Mouse (Mus musculus): ENCODE measurements around the gene Wfdc21.

The Wfdc21 gene

DNA sequence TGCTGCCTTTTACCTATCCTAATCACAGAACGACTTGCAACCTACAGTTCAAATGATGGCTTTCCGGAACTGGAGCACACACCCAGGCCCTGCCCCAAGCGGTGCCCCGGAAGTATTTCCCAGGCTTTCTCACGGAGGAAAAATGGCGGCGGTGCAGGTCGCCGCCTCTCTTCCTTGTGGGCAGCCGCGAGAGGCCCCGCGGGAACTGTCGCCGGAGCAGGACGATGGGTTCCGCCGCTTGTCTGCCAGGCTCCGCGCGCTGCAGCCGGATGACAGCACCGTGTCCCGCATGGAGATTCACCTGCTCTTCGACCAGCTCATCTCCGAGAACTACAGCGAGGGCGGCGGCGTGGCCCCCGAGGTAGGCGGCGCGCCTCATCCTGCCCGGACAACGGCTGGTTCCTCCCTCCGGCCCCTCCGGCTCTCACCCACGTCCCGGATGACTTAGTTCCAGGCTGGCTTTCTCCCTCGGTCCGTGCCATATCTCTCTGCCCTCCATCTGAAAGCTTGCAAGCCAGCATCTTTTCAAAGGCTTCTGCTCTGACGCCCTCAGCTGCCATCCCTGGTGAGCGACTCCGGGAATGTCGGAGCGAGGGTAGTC lies 6.9 kb downstream of the Wfdc21 start, which contains the start of gene Heatr6:
Gene Heatr6, plus strand, starts transcription at position 116 of the 601 bp plus-strand sequence.
- DNase-seq (ENCODE audit: low read depth, low spot score): peak; percentile 97

DNA sequence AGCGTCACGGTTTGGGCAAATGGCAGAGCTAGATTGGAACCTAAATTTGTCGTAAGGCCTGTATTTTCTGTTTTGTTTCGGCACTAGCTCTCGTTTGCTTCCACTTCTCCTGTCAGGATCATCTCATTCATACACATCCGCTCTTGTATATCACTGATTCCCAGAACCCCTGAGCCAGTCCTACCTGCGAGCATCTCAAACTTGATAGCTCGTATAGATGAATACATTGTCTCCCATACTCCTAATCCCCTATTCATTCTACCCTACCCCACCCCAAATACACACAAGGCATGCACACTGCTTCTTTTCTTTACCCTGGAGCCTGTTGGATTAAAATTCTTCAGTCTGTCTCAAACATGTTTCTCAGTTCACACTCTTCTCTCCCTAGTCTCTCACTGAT lies 7.5 kb downstream of the Wfdc21 start:
- DNase-seq (ENCODE audit: low read depth, low spot score): no peak

DNA sequence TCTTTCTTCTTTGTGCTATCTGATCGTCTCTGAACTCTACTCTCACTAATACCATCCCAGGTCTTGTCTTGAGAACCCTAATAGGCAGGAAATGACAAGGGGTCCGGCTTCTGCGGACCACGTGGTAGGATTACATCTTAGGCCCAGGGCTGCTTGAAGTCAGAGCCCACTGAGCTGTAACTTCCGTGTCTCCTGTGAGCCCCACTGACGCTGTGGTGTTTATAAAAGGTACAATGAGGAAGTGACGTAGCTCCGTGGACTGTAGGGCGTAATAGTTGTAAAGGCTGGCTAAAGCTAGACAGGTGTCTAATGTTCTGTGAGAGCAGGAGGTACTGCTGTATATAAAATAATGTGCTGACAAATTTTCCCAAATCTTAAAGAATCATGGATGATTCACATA lies 20.6 kb downstream of the Wfdc21 start:
- DNase-seq (ENCODE audit: low read depth, low spot score): no peak

DNA sequence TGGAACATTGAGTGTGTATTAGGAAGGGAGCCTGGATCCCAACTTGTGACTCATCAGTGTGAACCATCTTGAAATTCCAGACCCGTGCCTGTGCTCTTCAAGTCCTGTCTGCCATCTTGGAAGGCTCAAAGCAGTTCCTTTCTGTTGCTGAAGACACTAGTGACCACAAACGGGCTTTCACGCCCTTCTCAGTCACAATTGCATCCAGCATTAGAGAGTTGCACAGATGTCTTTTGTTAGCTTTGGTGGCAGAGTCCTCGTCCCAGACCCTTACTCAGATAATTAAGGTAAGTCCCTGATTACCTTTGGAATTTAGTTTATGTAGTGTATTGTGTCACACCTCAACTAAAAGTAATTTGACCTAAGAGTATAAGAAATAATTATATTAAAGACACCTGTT lies 22.2 kb downstream of the Wfdc21 start:
- DNase-seq (ENCODE audit: low read depth, low spot score): no peak

GRCm38 (mm10) chr11:83771014-83771413 lies 24.3 kb downstream of the Wfdc21 start:
- no peak for DNase-seq (ENCODE audit: low read depth, low spot score)

DNA sequence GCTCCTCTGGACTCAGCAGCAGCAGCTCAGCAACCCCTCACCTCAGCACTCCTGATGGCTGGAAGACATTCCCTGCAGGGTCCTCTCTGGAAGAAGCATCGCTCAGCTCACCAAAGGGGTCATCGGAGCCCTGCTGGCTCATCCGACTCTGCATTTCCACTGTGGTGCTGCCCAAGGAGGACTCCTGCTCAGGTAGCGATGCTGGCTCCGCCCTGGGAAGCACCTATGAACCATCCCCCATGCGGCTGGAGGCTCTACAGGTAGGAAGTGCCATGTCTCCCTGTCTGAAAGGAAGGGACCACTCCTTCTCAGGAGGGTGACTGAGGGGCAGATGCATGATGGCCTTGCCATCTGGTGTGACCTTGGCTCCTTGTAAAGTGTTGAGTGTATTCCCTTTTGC lies 25.6 kb downstream of the Wfdc21 start:
- DNase-seq (ENCODE audit: low read depth, low spot score): no peak

GRCm38 (mm10) chr11:83773691-83774090 lies 27.0 kb downstream of the Wfdc21 start:
- no peak for DNase-seq (ENCODE audit: low read depth, low spot score)

GRCm38 (mm10) chr11:83774324-83774723 lies 27.6 kb downstream of the Wfdc21 start:
- DNase-seq (ENCODE audit: low read depth, low spot score): no peak

DNA sequence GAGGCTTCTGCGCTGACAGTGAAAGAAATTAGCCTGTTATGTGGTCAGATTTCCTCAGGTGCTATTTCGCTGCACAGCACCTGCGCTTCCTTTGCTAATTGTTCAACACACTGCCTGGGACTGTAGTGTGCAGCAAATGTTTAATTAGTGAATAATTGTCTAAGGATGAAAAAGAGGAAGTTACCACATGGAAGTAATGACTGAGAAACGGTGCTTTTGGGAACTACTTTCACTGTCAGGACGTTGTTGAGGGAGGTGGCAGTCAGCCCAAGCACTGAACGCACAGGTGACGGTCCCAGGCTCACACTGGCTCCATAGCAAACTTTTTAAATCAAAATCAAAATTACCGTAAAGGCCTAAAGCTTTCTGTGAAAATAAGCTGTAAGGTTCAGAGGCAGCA lies 30.1 kb downstream of the Wfdc21 start:
- DNase-seq (ENCODE audit: low read depth, low spot score): no peak

- DNase-seq (ENCODE audit: low read depth, low spot score): peak; percentile 27
These were observed 37.3 kb downstream of the Wfdc21 start for GRCm38 (mm10) chr11:83783931-83784600.

- no peak for DNase-seq (ENCODE audit: low read depth, low spot score)
These were observed 37.9 kb downstream of the Wfdc21 start for GRCm38 (mm10) chr11:83784661-83785060.

GRCm38 (mm10) chr11:83785366-83785765 lies 38.6 kb downstream of the Wfdc21 start:
- DNase-seq (ENCODE audit: low read depth, low spot score): peak; percentile 75

DNA sequence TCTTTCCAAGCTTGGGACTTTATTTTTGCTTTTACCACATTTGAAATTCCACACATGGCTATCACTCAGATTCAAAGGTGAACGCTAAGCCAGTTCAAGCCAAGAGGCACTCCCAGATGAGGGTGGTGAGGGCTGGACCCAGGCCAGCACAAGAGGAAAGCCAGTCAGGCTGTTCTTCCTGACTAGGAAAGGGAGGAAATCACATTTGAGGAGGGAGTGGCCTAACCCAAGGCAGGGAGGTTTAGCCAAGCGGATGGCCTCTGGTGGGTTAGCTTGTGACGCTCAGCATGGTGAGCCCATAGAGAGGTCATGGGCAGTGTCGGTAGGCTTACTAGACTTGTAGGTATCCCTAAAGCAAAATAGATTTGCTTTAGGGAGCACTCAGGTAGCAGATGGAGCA lies 40.1 kb downstream of the Wfdc21 start:
- DNase-seq (ENCODE audit: low read depth, low spot score): no peak

- no peak for DNase-seq (ENCODE audit: low read depth, low spot score)
These were observed 40.8 kb downstream of the Wfdc21 start for GRCm38 (mm10) chr11:83787401-83788021.

DNA sequence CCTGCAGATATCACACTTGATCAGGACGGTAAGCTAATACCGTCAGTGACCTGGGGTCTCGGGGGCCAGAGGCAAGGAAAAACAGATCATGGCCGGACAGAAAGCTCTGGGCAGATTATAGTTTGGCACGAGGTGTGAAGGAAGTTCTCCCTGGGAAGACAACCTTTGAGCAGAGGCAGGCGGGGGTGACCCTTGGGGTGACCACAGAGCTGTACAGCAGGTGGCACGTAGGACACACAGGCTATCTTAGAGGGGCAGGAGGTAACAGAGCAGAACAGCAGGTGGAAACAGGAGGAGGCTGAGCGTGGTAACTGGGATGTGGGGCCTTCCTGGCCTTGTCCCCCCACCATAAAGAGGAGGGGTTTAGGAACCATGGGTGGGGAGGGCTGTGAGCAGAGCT lies 41.6 kb downstream of the Wfdc21 start:
- no peak for DNase-seq (ENCODE audit: low read depth, low spot score)

DNA sequence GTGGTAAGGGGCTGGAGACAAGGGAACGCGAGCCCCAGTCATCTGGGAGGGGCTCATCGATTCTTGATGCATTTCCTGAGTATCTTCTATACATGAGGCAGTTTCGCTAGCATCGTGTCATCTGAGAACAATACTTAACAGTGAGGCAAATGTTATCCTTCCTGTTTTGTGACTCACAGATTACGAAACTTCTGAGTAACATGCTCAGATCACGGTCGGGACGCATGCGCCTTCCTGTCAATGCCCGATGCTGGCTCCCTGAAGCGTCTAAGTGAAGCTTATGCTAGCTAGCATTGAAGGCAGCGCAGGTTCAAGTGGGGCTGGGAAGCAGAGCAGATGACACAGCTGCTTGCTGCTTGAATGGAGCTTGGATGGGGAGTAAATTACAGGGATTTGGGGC lies 42.5 kb downstream of the Wfdc21 start:
- DNase-seq (ENCODE audit: low read depth, low spot score): peak; percentile 55

DNA sequence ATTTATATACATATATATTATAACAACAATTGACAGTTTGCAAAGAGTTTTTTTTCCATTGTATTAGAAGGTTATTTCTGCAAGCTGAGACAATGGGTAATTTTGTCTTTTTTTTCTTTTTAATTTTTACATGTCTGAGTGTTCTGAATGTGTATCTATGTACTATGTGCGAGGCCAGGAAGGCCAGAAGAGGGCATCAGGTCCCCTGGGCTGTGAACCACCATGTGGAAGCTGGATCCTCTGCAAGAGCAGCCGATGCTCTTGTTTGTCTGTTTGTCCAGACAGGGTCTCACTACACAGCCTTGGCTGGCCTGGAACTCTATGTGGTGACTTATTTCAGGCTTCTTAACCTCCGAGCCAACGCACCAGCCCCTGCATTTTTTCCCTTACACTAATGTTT lies 44.4 kb downstream of the Wfdc21 start:
- DNase-seq (ENCODE audit: low read depth, low spot score): no peak

- no peak for DNase-seq (ENCODE audit: low read depth, low spot score)
These were observed 45.7 kb downstream of the Wfdc21 start for GRCm38 (mm10) chr11:83792316-83792914.

GRCm38 (mm10) chr11:83793264-83793663 lies 46.5 kb downstream of the Wfdc21 start:
- no peak for DNase-seq (ENCODE audit: low read depth, low spot score)

- DNase-seq (ENCODE audit: low read depth, low spot score): peak; percentile 16
These were observed 49.4 kb downstream of the Wfdc21 start for GRCm38 (mm10) chr11:83796112-83796511.

DNA sequence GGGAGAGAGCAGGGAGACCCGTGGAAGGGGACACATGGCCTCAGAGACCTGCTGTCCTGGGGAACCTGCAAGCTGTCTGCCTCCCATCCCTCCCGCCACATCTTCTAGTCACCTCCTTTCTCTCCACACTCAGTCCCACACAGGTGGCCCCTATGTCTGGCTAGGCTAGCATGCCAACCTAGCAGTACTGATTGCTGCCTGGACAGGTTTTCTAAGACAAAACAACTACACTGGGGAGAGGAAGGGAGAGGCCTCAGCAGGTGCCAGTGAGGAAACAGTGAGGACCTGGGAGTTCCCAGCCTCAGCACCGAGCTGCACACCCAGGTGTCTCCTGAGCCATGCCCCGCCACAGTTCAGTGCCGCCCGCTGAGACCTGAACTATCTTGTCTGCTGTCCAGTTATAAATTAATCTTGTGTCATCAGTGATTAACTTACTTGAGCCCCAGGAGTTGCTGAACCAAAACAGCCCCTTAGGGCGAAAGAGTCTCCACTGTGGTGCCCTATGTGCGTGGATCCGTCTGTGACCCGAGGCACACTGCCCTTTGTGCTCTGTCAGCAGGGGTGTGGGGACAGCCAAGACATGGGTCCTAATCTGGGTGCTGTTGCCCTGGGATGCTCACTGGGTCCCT lies 50.4 kb downstream of the Wfdc21 start:
- no peak for DNase-seq (ENCODE audit: low read depth, low spot score)

GRCm38 (mm10) chr11:83799871-83800430 lies 53.2 kb downstream of the Wfdc21 start:
- DNase-seq (ENCODE audit: low read depth, low spot score): no peak
